Mouse (Mus musculus): ENCODE measurements around the gene Calhm3. TPM values are rescaled to one million over a fixed set of nuclear protein-coding genes. Genes with fewer than 3 reads are reported as not detected.
"Not testable (repeated sequence)": the region's sequence is repeated elsewhere in the genome, so short reads cannot be mapped to it uniquely, and the experiment has no call there.

The Calhm3 gene
- polyA plus RNA-seq, 1 experiment from 2014 or later = not detected

- no peak for ATAC-seq
- ChIA-PET POLR2A (interaction anchor here (0.7 kb wide), 1 partner anchor 386 kb away, joined by 3 read pairs; no protein-coding TSS in a partner anchor), CTCF (interaction anchor here (5.6 kb wide), 1 partner anchor 20 kb away, joined by 28 read pairs; no protein-coding TSS in a partner anchor)
- TF ChIP-seq CTCF (IDR thresholded peaks at IDR 0.05) = no peak
- no peak for DNase-seq (ENCODE audit: low read depth, low spot score)
- in situ Hi-C loops (cut with MboI; ENCODE audit: low pct_unique_long_range_greater_than_20kb) = no loop called here
- peaks cover 12% of the 10 kb centered on the region for H3K27me3 ChIP-seq
Measured at GRCm38 (mm10) chr19:47148267-47148847, 9.2 kb downstream of the Calhm3 start.

DNA sequence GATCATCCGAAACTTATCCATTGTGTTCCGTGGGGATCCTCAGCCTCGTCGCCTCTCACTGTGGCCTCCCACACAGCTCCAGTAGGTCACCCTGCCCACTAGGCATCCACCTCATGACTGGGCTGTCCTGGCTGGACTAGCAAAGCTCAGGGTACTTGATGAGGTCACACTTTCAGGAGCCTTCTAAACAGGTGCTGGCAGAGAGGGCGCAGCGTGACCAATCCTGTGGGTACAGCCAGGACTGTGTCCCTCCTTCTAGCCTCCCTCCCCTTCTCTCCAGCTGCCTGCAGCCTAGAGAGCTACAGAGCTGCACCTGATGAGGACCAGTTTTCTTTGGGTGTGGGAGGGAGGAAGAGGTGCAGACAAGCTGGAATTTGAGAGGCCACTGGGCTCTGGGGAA, 13.4 kb downstream of the Calhm3 start, which contains the start of gene Calhm1:
Gene Calhm1, minus strand, starts transcription at position 101 of the 400 bp plus-strand sequence.
- ChIA-PET CTCF (interaction anchor here (1.2 kb wide), 1 partner anchor 9 kb away, joined by 3 read pairs; no protein-coding TSS in a partner anchor), POLR2A (no interaction called here)
- no peak for ATAC-seq
- DNase-seq (ENCODE audit: low read depth, low spot score) = no peak
- no peak for TF ChIP-seq CTCF (IDR thresholded peaks at IDR 0.05)
- H3K27me3 ChIP-seq = no peaks in the 10 kb centered on the region
- in situ Hi-C loops (cut with MboI; ENCODE audit: low pct_unique_long_range_greater_than_20kb) = no loop called here

GRCm38 (mm10) chr19:47142438-47142837, 15.1 kb downstream of the Calhm3 start:
- POLR2A ChIA-PET = no interaction called here
- CTCF ChIA-PET = interaction anchor here (2.9 kb wide), 1 partner anchor 26 kb away, joined by 8 read pairs; no protein-coding TSS in a partner anchor
- in situ Hi-C loops (cut with MboI; ENCODE audit: low pct_unique_long_range_greater_than_20kb) = no loop called here
- TF ChIP-seq CTCF (IDR thresholded peaks at IDR 0.05) = no peak
- DNase-seq (ENCODE audit: low read depth, low spot score) (no peak), ATAC-seq (no peak)
- no peaks in the 10 kb centered on the region for H3K27me3 ChIP-seq

DNA sequence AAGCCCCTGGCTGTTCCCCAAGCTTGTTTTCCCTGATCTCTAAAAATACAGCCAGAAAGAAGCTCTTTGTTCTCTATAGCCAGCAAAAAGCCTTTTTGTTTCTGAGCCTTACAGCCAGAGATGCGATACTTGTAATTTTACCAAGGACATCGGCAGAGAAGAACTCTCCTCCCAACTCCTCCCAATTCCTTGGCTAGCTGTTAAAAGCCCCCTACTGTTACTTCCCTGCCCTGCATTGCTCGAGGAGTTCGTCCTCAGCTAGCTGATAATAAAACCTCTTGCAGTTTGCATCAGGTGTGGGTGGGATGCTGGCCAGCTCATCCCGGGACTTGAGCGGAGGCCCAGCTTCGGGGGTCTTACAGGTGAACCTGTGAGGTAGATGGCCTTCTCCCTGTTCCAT, 18.0 kb downstream of the Calhm3 start:
- in situ Hi-C loops (cut with MboI; ENCODE audit: low pct_unique_long_range_greater_than_20kb); DNase-seq (ENCODE audit: low read depth, low spot score); H3K27me3 ChIP-seq; ATAC-seq: not testable (repeated sequence)
- POLR2A ChIA-PET = interaction anchor here (0.7 to 1.5 kb wide), 2 partner anchors 15 to 22 kb away, joined by 3 to 4 read pairs; no protein-coding TSS in a partner anchor
- CTCF ChIA-PET = interaction anchor here (1.0 to 1.3 kb wide), 3 partner anchors 10 to 29 kb away, joined by 3 read pairs; no protein-coding TSS in a partner anchor

GRCm38 (mm10) chr19:47137771-47138421, 19.7 kb downstream of the Calhm3 start, which contains the start of gene Calhm2:
Gene Calhm2, minus strand, starts transcription at chr19:47138294.
- ATAC-seq (no peak), DNase-seq (ENCODE audit: low read depth, low spot score) (no peak)
- in situ Hi-C loops (cut with MboI; ENCODE audit: low pct_unique_long_range_greater_than_20kb) = no loop called here
- no peaks in the 10 kb centered on the region for H3K27me3 ChIP-seq
- TF ChIP-seq CTCF (IDR thresholded peaks at IDR 0.05) = no peak
- CTCF ChIA-PET = interaction anchor here (1.0 to 3.1 kb wide), 3 partner anchors 16 to 32 kb away, joined by 3 to 7 read pairs (median 3); no protein-coding TSS in a partner anchor
- POLR2A ChIA-PET = interaction anchor here (0.7 kb wide), 1 partner anchor 85 kb away, joined by 5 read pairs; no protein-coding TSS in a partner anchor

DNA sequence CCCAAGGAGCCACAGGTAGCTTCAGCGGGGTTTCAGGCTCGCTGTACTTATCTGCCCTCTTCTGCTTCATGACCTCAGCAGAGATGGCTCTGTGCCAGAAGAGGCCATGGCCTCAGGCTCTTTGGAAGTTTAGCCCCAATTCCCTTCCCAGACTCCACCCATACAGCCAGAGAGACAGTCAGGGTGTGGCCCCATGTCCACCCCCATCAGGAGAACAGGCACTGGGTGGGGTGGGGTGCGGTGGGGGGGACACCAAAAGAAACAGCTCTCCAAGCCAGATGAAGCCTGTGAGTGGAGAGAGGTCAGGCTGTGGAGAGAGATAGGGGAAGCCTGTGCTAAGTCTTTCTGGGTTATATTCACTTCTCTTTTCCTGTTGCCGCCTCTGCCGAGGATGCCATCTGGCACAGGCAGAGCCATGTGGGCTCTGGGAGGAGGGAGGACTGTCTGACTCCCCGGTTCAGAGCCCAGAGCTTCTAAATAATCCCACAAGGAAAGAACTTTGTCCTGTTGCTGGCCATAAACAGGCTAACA, 20.4 kb downstream of the Calhm3 start:
- in situ Hi-C loops (cut with MboI; ENCODE audit: low pct_unique_long_range_greater_than_20kb) = no loop called here
- DNase-seq (ENCODE audit: low read depth, low spot score) (no peak), ATAC-seq (no peak)
- TF ChIP-seq CTCF (IDR thresholded peaks at IDR 0.05) = no peak
- no peaks in the 10 kb centered on the region for H3K27me3 ChIP-seq
- ChIA-PET POLR2A (no interaction called here), CTCF (interaction anchor here (1.0 to 3.1 kb wide), 2 partner anchors 29 to 32 kb away, joined by 3 to 7 read pairs; no protein-coding TSS in a partner anchor)

GRCm38 (mm10) chr19:47136170-47136569, 21.4 kb downstream of the Calhm3 start:
- DNase-seq (ENCODE audit: low read depth, low spot score) = no peak
- no peak for ATAC-seq
- no peak for TF ChIP-seq CTCF (IDR thresholded peaks at IDR 0.05)
- no peaks in the 10 kb centered on the region for H3K27me3 ChIP-seq
- ChIA-PET POLR2A (no interaction called here), CTCF (interaction anchor here (0.8 to 3.1 kb wide), 2 partner anchors 15 to 33 kb away, joined by 3 to 7 read pairs; no protein-coding TSS in a partner anchor)
- in situ Hi-C loops (cut with MboI; ENCODE audit: low pct_unique_long_range_greater_than_20kb) = no loop called here

GRCm38 (mm10) chr19:47135568-47135967, 22.0 kb downstream of the Calhm3 start:
- TF ChIP-seq CTCF (IDR thresholded peaks at IDR 0.05) = no peak
- POLR2A ChIA-PET = no interaction called here

GRCm38 (mm10) chr19:47133161-47133560, 24.4 kb downstream of the Calhm3 start:
- DNase-seq (ENCODE audit: low read depth, low spot score) (no peak), ATAC-seq (no peak)
- POLR2A ChIA-PET = no interaction called here
- CTCF ChIA-PET = interaction anchor here (1.6 to 2.8 kb wide), 2 partner anchors 12 to 36 kb away, joined by 5 to 8 read pairs; no protein-coding TSS in a partner anchor
- in situ Hi-C loops (cut with MboI; ENCODE audit: low pct_unique_long_range_greater_than_20kb) = no loop called here
- no peak for TF ChIP-seq CTCF (IDR thresholded peaks at IDR 0.05)
- H3K27me3 ChIP-seq = no peaks in the 10 kb centered on the region

More at GRCm38 (mm10) chr19:47135568-47135967, 22.0 kb downstream of the Calhm3 start:
- no peak for ATAC-seq
- CTCF ChIA-PET = interaction anchor here (0.8 to 2.0 kb wide), 4 partner anchors 8 to 32 kb away, joined by 3 to 6 read pairs (median 3); partner anchors contain the start of gene Calhm1
- DNase-seq (ENCODE audit: low read depth, low spot score) = no peak
- H3K27me3 ChIP-seq = no peaks in the 10 kb centered on the region
- in situ Hi-C loops (cut with MboI; ENCODE audit: low pct_unique_long_range_greater_than_20kb) = no loop called here

GRCm38 (mm10) chr19:47130551-47131125, 26.9 kb downstream of the Calhm3 start:
- ChIA-PET POLR2A (interaction anchor here (0.5 kb wide), 1 partner anchor 140 kb away, joined by 5 read pairs; no protein-coding TSS in a partner anchor), CTCF (interaction anchor here (0.9 to 2.7 kb wide), 3 partner anchors 10 to 38 kb away, joined by 3 to 9 read pairs (median 3); no protein-coding TSS in a partner anchor)
- ATAC-seq (no peak), DNase-seq (ENCODE audit: low read depth, low spot score) (no peak)
- in situ Hi-C loops (cut with MboI; ENCODE audit: low pct_unique_long_range_greater_than_20kb) = no loop called here
- no peaks in the 10 kb centered on the region for H3K27me3 ChIP-seq
- no peak for TF ChIP-seq CTCF (IDR thresholded peaks at IDR 0.05)
